Mouse (Mus musculus) 3134 (cell line): ENCODE results near the gene Tcaf2.

Experiments used
- DNase-seq: peaks from one replicate; pipeline ENCODE4 v3.0.0-alpha.2; 2011; ENCODE audit warnings: low spot score; ENCODE audit not compliant: insufficient read length; ENCODE audit errors: extremely low read depth

Tcaf2 gene

DNA sequence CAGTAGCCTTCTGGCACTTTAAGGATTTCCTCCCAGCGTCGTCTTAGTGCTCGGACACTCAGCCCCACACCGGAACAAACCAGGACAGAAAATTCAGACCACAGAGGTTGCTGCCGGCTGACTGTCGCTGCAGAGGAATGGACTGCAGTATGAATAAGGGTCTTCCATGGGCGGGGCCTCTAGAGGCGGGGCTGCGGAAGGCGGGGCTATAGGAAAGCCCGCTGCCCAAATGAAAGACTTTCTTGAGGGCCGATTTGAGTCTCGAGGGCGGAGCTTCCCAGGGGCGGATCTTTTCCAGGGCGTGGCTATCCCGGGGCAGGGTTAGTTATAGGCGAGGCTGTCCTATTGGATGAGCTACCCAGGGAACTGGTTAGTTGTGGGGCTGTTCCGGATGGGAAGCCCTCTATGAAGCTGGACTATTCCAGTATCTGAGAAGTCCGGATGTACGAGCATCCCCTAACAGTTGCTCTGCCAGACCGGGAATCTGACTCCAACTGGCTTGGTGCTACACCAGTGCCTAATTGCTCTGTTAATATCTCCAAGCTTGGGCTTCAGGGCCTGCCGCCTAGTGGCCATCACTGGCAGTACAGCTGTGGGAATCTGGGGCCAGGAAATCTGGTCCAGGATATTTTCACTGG lies at the start of gene Tcaf2:
Tcaf2 (minus strand) TSS at position 343 of the 638 bp plus-strand sequence.
- DNase-seq, result peak; percentile 74

DNA sequence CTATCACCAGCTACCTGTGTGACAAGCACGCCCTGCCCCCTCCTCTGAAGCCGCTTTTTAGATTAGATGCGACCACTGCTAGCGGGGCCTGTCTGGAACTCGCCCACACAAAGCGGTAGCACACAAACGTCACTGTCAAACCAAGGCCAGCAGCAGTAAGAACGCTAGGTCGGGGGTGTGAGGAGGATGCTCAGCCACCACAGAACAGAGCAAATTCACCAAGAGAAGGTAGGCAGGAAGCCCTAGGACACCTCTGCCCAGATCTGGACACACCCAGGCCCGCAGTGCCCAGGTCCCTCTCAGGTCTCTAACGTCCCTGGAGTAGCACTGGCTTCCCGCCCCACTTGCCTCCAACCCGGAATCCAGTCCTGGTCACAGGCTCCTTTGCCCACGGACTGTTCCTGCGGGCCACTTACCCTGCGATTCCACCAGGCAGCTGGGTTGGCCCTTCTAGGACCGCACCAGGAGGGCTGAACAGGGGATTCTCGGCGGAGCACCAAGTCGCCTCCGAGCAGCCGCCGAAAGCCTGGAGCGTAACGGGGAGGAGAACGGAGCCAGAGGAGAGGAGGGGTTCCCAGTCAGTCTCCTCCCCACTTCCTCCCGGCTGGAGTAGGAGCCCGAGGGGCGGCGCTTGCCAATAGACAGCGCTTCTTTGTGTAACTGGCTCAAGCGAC lies 47.6 kb upstream of the Tcaf2 start:
- peak; percentile 81 for DNase-seq

DNA sequence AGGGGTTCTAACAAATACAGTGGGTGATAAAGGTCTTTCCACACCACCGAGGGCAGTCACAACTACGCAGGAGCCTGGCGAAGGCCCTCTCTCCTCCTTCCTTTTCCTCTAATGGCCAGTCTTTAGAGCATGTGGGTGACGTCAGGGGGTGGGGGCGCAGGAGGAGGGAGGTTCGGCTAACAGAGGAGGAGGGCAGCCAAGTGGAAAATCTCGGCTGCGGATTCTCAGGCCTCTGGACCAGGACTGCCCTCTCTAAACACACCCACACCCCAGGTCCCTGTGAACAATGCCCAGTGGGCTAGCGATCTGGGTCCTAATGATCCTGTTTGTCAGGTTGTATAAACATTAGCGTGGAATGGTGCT lies 47.1 kb upstream of the Tcaf2 start:
- DNase-seq, result peak; percentile 77

DNA sequence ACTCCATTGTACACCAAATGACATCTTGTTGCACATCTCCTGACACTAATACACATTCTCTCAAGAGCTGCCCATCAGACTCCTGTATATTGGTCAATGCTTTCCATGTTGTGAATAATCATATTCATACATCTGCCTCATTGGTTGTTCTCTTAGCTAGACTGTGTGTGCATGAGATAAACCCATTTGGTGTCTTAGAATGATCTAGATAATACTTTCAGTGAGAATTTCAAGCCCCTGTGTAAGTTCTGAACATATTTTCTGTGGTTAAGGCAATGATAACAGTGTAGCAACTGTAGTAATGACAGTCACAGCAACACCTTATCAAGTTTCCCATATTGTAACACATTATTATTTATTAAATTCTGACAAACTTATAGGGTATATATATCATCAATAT lies 44.7 kb upstream of the Tcaf2 start:
- no peak for DNase-seq

DNA sequence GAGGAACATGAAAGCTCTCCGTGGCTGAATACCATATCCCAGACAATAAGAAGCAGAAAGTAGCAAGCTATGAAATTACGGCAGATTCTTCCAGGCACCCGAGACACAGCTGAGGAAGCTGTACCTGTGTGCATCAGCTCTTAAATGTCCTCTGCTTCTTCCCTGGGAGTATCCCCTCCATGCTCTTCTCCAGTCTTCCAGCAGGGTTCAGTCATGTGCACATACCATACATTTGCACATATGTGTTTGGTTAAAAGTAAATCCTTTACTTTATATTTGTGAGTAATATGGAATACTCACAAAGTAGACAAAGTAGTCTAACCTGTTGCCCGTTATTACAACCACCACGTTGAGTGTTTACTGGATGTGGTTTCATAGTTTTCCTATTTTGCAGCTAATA lies 42.9 kb upstream of the Tcaf2 start:
- DNase-seq, result no peak

DNA sequence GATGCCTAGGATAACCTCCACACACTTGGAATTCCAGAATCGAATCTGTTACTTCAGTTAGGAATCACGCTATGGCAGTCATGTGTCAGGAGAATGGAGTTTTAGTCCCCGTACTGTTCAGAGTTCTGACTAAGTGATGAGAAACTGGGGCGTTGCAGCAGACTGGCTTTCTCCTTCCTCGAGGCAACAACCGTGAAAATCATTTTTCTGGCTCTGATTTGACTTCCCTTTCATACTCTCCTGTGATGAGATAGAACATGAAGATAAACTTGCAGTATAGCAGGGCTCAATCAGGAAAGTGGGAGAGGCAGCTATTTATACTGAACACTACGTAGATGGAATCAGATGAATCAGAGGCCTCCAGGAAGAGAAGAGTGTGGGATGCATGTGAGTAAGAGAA lies 35.0 kb upstream of the Tcaf2 start:
- DNase-seq, result no peak

DNA sequence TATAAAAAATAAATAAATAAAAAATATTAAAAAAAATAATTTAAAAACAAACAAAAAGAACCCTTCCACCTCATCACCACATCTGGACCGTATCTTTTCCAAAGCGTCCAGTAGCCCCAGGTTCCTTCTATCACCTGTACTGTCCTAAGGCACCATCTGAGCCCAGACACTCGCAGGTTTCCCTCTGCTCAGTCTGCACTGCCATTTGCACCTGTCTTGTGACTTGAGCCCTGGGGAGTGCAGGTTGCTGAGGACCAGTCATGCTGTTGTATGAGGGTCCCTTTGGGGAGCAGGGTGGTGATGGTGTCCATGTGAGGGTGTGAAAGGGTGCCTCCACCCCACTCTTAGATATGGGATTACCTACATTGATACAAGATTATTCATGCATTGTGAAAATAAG lies 31.0 kb upstream of the Tcaf2 start:
- DNase-seq, result no peak

DNA sequence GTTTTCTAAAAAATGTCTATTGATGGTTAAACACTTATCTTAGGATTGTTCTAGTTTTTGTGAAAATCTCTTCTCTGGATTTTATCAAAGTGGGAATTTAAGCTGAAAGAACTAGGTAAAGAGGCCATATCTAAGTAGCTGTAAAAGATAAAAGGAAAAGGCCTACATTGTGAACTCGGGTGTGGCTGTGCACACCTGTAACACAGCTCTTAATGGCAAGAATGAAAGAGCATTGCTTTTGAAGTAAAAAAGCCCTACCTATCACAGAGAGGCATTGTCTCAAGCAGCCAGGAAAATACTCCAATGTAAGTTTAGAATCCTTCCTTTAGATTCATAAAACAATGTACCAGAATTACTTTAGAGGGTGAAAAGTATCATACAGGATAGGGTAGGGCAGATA lies 26.7 kb upstream of the Tcaf2 start:
- no peak for DNase-seq

DNA sequence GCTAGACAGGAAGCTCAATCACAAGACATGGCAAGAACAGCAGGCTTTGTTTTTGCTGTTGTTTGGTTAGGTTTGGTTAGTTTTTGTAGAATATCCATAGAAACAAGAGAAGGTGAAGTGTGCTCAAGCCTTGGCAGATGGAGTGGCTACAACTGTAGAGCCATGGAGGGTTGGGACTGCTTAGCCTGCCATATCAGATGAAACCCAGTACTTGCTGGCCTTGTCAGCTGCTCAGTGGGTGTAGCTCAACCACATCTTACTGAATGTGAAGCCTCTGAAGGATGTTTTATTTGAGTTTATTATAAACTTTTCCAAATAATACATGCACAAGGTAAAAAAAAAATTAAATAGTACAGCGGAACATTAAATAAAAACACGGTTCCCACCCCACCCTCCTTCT lies 22.7 kb upstream of the Tcaf2 start:
- no peak for DNase-seq

DNA sequence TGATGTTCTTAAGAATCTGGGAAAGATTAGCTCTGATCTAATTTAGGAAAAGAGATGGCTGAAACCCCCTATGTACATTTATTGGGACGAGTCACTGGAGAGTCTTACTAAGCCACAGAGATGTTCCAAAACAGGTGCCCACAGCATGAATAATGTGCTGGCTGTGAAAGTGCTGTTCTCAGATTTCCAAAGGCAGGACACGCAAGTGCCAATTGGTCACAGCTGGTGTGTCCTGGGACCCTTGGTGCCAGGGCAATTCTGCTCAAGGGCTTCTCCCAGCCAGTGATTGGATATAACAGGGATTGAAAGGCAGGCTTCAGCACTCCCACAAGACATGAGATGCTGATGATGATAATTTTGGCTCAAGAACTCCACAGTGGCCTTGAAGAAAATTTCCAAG lies 16.7 kb upstream of the Tcaf2 start:
- no peak for DNase-seq

DNA sequence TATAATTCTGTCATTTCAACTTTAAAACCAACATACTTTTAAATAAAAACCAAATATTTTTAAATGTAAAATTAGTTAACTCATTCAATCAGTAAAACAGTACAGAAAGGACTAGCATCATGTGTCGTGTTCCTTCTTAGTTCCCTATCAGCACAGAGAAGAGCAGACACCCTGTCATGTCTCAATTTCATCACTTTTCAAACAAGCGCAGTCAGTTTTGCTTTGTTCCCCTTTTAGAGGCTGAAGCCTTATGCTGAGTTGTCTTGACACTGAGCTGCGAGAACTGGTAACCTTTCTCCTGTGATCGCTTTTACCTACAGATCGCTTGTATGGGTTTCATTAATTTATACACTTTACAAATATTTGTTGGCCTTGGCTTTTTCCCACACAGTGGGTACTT lies 10.7 kb downstream of the Tcaf2 start:
- DNase-seq, result no peak

DNA sequence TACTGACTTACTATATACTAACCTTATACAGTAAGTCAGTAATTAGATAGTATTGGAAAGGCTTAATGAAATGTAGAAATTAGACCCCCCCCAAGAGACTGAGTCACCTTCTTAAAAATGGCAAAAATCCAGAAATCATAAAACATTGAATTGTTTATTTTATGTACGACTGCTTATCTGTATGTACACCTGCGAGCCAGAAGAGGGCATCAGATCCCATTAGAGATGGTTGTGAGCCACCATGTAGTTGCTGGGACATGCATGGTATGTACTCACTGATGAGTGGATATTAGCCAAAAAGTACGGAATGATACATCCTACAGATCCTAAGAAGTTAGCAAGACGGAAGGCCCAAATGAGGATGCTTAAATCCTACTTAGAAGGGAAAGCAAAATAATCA lies 13.7 kb downstream of the Tcaf2 start:
- no peak for DNase-seq

DNA sequence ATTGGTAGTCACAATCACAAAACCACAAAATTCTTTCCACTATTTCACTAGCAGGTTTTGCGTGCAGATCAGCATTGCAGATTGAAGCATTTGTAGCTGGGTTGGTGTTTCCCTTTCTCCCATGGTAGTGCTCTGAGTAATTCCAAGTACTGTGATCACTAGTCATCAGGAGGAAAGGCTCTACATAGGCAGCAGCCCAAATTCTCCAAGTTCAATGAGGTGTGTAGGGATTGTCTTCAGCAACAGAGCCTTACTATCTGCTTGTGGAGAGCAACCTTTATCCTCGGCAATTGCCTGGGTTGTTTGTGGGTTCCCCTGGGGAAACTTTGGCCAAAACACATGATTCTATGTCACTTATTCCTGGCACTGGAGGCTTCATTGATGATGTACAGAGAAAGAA lies 28.1 kb downstream of the Tcaf2 start:
- DNase-seq, result no peak

DNA sequence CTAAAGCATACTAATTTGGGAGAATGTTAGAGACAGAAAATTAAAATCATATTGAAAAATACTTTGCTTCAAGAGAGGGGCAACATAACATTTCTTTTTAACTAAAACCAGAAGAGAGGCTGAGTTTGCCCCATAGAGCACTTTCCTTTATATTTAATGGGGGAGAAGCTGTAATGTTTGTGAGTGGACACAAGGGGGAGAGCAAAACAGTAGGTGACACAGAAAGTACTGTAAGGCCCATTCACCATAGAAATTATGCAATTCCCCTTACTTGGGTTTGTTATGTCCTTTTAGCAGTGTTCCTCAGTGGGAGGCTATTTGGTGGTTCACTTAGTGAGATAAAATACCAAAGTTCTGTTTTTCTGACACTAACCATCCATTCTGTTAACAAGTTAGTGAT lies 32.8 kb downstream of the Tcaf2 start:
- no peak for DNase-seq

DNA sequence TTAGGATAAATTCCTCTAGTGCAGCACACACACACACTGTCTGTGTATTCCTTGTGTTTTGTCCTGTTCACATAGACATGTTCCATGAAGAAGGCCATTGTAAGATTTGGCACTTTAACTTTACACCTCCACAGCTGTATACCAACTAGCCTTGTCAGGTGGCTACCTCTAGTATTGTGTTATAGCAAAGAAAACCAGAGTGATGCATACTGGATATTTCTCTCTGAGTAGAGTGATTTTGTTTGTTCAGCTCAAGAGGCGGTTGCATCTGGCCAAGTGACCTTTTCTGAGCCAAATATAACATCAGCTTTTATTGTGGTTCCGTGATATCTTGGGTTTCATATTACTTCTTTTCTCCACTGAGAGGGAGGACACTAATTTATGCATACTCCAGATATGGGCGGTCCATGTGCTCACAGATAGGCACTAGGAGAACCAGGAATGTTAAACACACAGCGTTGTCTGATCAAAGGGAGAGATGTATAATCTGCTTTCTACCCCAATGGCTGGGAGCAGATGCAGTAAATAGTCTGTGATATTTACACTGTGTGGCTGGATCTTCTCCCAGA lies 34.0 kb downstream of the Tcaf2 start:
- no peak for DNase-seq

DNA sequence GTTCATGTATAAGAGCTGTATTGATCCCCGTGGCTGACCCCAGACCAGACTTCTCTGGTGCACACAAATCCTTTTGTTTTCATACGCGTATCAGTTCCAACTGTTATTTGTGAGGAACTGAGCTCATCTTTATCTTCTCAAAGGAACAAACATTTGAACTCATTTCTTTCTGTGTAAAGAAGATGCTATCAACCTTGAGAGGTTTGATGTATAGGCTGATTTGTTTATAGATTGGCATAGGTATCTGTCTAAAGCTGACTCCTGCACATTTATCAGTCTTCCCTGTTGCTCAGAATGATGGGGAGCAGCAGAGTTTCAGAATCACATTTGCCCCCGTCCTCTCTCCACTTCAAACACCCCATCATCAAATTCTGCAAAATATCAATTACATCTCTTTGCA lies 47.5 kb downstream of the Tcaf2 start, which contains the start of gene Tcaf3:
Tcaf3 (minus strand) TSS at position 101 of the 400 bp plus-strand sequence.
- DNase-seq, result no peak

DNA sequence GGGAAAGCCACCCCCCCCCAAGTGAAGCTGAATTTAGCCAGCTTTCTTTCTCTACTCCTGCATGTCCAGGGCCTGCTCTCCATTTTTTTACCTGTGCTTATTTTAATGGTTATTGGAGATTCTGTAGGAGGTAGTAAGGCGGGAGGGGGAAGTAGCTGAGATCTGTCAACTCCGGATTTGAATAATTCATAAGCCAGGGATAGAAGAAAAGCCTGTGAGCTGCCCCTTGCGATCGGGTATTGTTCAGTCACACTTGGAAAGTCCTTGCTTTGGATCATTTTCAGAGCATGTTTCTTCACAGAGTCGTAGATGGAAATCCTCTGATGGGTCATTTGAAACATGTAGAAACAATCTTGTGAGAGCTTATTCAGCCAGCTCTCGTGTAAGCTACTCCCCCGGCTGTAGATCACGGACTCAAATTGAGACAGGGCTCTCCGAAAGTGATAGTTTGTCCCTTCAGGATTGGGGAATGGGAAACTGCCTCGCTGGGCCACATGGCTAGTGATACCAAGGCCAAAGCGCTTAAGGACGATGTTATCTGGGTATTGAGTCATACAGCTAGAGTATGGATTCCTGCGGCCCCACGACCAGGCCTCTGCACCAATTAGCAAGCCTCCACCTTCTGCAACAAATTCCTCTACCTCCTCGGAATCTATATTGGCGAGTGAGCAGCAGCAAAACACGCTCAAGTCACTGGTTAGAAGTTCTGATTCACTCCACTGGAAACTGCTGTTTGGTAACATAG lies 51.7 kb downstream of the Tcaf2 start:
- no peak for DNase-seq

DNA sequence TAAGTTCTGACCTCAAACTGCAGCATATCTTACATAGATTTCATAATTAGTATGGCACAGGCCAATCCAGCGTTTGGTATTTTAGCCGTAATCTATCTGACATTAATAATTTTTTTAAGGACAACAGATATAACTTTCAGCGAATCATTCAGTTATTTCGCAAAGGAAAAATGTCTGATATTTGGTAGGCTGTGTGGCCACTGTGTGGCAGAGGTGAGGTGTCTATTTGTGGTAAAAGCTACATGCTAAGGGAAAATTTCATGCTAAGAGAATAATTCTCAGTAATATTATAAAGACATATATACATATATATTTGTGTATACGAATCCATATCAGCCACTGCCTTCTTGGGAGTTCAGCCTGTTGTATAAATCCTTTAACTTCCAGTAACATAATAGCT lies 58.5 kb downstream of the Tcaf2 start:
- no peak for DNase-seq

DNA sequence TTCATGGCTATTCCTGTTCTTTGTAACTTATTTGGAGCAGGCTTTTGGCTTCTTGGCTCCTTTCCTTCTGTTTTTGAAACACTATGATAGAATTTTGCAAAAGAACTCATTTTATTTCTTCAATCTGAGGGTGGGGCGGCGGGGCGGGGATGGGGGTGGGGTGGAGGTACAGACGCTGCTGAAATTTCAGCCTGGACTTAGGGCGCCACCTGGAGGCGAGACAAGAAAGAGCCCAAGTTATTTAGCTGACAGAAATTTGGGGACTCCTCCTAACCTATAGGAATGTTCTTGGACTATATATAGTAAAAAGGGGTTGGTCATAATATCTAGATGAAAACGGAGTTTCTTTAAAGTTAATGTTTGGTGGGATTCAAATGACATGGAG lies 61.6 kb downstream of the Tcaf2 start:
- DNase-seq, result peak; percentile 22

DNA sequence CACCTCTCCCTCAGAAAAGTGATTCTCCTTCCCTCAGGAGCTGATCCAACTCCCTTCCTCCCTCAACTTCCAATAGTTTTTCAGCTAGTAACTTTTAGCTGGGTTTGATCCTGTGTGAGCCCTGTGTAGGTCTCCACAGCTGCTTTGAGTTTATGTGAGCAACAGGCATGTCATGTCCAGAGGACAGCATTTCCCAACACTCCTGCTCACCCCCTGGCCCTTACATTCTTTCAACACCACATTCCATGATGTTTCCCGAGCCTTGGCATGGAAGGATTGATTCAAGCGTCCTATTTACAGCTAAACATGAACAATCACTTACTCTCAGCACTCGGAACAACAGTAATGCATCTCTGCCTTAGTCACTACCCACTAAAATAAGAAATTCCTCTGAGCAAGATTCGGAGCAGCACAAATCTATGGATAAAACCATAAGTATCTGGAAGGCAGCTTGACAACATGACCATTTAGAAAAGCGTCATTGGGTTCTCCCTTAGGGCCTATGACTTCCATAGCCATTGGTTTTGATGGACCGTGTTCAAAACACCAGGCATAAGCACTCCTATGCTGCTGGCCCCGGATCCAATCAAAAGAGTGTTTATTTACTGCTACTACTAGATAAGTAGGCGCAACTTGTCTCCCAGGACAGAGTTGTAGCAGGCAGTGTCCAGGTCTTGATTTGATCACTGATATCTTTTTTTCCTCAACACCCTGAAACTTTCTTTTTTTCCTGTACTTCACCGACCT lies 62.1 kb downstream of the Tcaf2 start:
- DNase-seq, result peak; percentile 20

DNA sequence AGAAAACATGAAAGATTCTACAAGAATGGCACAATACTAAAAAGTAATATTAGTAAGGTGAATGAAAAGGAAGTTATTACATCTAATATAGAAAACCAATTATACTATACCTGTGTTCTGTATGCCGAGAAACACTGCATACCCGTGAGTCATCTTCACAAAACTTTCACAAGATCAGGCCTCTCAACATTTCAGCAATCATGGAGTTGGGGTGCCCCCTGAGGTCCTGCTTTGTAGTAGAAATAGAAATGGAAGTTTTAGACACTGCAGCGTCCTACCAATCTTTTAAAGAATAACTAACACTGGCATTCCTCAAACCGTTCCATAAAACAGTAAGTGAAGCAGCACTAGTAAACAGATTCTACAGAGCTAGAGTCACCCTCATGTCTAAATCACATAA lies 66.4 kb downstream of the Tcaf2 start:
- DNase-seq, result no peak
